Mouse (Mus musculus) liver, adult 2 months (tissue): Measurements from ENCODE around the gene Rnpepl1.

Experiments used
- CTCF ChIP-seq: fragments of 200-500 bp; IDR thresholded peaks from 2 replicates; pipeline ENCODE4 v1.5.1; 2011; ENCODE audit warnings: low read depth, low read length, control low read depth
- POLR2A ChIP-seq: fragments of 200-500 bp; IDR thresholded peaks from 2 replicates; pipeline ENCODE4 v1.6.1; 2011; ENCODE audit warnings: low read length, control low read depth; ENCODE audit not compliant: insufficient read depth; ENCODE audit errors: extremely low read depth

- TF ChIP-seq CTCF (no peak), POLR2A (no peak)
Measured at GRCm38 (mm10) chr1:92933611-92934010, 23.0 kb downstream of the Rnpepl1 start.
